ENCODE assay signal across 16 mouse cellular contexts in the genomic region with DNA sequence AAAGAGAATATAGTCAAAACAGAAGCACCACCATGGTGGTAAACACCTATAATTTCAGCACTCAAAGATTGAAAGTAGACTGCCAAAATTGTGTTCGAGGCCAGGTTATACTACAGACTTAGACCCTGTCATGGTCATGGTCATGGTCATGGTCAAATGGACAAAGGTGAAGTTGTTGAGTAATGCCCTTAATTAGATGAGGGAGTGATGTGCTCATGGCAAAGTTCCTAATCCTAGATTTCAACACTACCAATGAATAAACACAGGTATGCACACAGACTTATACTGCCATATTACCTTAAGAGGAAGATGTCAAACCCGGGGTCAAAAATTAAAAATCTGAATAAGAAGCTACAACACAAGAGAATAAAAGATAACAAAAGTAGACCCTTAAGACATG.
"Had no signal": no experiment of that assay in that cellular context is flagged by ENCODE, and none has a peak within 500 bp of the region (broad histone marks: within the 10 kb centered on the region; RNA-seq: fewer than 3 reads in every experiment).

No protein-coding gene starts in this region.

- ATAC-seq: lung, postnatal 0 days; midbrain, embryonic 13.5 days; midbrain, embryonic 15.5 days had no signal

- H3K27me3 ChIP-seq: lung, embryonic 15.5 days; megakaryocyte, embryonic 14.5 days; midbrain, embryonic 13.5 days; midbrain, embryonic 15.5 days; neural tube, embryonic 12.5 days; stomach, embryonic 15.5 days had no signal

- H3K4me3 ChIP-seq: lung, embryonic 15.5 days; megakaryocyte, embryonic 14.5 days; midbrain, embryonic 13.5 days; midbrain, embryonic 15.5 days; neural tube, embryonic 12.5 days; stomach, embryonic 15.5 days had no signal

- H3K4me2 ChIP-seq: lung, embryonic 15.5 days; midbrain, embryonic 11.5 days; midbrain, embryonic 13.5 days; midbrain, embryonic 15.5 days; neural tube, embryonic 12.5 days; stomach, embryonic 15.5 days had no signal

- DNase-seq: lung, postnatal 14 days; lung, postnatal 36 days; right cerebral cortex, postnatal 14 days; thymus, adult 2 months; thymus, postnatal 25 days; thymus, postnatal 4 days had no signal

- H3K9ac ChIP-seq: lung, embryonic 15.5 days; midbrain, embryonic 13.5 days; midbrain, embryonic 15.5 days; neural tube, embryonic 12.5 days; stomach, embryonic 15.5 days had no signal

- H3K27ac ChIP-seq: lung, embryonic 15.5 days; macrophage; midbrain, embryonic 13.5 days; midbrain, embryonic 15.5 days; neural tube, embryonic 12.5 days; stomach, embryonic 15.5 days; stomach, postnatal 0 days had no signal

- H3K9me3 ChIP-seq: lung, embryonic 15.5 days; megakaryocyte, embryonic 14.5 days; midbrain, embryonic 13.5 days; midbrain, embryonic 15.5 days; neural tube, embryonic 12.5 days; stomach, embryonic 15.5 days had no signal
